Mouse (Mus musculus) heart, postnatal 0 days (tissue): ENCODE data around the gene Dnase1l3. TPM values are rescaled to one million over a fixed set of nuclear protein-coding genes. Genes with fewer than 3 reads are reported as not detected.
A peak's percentile ranks its signal among the peaks of the same experiment; 100 is the strongest.

ENCODE experiments used
- ATAC-seq: fragments of 200-750 bp; cut with Nextera tagmentation; 2 replicates; pipeline ENCODE4 v1.8.0; 2017; ENCODE audit warnings: low read depth, moderate number of reproducible peaks, moderate library complexity; ENCODE audit not compliant: insufficient read depth
- DNase-seq: peaks from one replicate; pipeline ENCODE4 v3.0.0-alpha.2; 2016; ENCODE audit warnings: low spot score
- H3K27ac ChIP-seq: fragments of 300-500 bp; sonication (generic); 2 replicates; pipeline ENCODE4 v1.5.1; 2014; ENCODE audit warnings: low read depth, mild to moderate bottlenecking
- H3K27me3 ChIP-seq: fragments of 300-500 bp; sonication (generic); 2 replicates; pipeline ENCODE4 v1.6.1; 2014; ENCODE audit warnings: low read length, mixed read lengths; ENCODE audit not compliant: control insufficient read depth, insufficient read depth
- H3K36me3 ChIP-seq: fragments of 300-500 bp; sonication (generic); replicated peaks from 2 replicates; pipeline ENCODE4 v1.6.1; 2014; ENCODE audit warnings: low read length, mixed read lengths; ENCODE audit not compliant: control insufficient read depth, insufficient read depth
- H3K4me1 ChIP-seq: fragments of 300-500 bp; sonication (generic); 2 replicates; pipeline ENCODE4 v1.6.1; 2014; ENCODE audit warnings: antibody characterized with exemption; ENCODE audit not compliant: control insufficient read depth, insufficient read depth
- H3K4me2 ChIP-seq: fragments of 300-500 bp; sonication (generic); 2 replicates; pipeline ENCODE4 v1.6.1; 2014; ENCODE audit warnings: low read depth, mild to moderate bottlenecking, low read length, moderate library complexity
- H3K4me3 ChIP-seq: fragments of 300-500 bp; sonication (generic); 2 replicates; pipeline ENCODE4 v1.5.1; 2014; ENCODE audit warnings: low read depth, low read length
- H3K9ac ChIP-seq: fragments of 300-500 bp; sonication (generic); replicated peaks from 2 replicates; pipeline ENCODE4 v1.6.1; 2014; ENCODE audit warnings: low read depth, low read length, mixed read lengths
- H3K9me3 ChIP-seq: fragments of 300-500 bp; sonication (generic); replicated peaks from 2 replicates; pipeline ENCODE4 v1.6.1; 2016; ENCODE audit warnings: low read length; ENCODE audit not compliant: control insufficient read depth
- CTCF ChIP-seq: IDR thresholded peaks from 2 replicates; pipeline ENCODE4 v1.5.1; 2016; ENCODE audit warnings: antibody characterized with exemption, control low read depth, low read depth
- EP300 ChIP-seq: IDR thresholded peaks from 2 replicates; pipeline ENCODE4 v1.6.1; 2016; ENCODE audit warnings: antibody characterized with exemption, low read depth
- WGBS: fragments of 180-500 bp; shearing (Covaris S2); extraction: QIAGEN DNeasy Blood & Tissue Kit; methylation state at CpG from one replicate; pipeline ENCODE4 v1.1.7; 2014; 5-methylcytosine and 5-hydroxymethylcytosine counted together
- polyA plus RNA-seq: library from polyadenylated mRNA; unstranded; fragments of >200 nt; fragmentation: Nextera tagmentation; extraction: Ambion mirVana; gene quantifications from 2 replicates; pipeline ENCODE4 v1.2.1, GENCODE M21; 2015
- total RNA-seq: library from RNA; depleted of rRNA; stranded (reverse); fragments of >200 nt; gene quantifications from 2 replicates; pipeline ENCODE4 v1.2.3, GENCODE M21; 2014; ENCODE audit warnings: low replicate concordance

The Dnase1l3 gene
- total and polyA plus RNA-seq, 2 experiments from 2014 or later = 0.03 TPM; not detected in 1

- ATAC-seq = no peak
- H3K27ac ChIP-seq = no peak overlapping the region
- 68% methylated on average over 6 of the region's 6 CpGs for WGBS
Observed at GRCm38 (mm10) chr14:7975177-7975576, 19.2 kb downstream of the Dnase1l3 start.

GRCm38 (mm10) chr14:7974643-7975042 is 19.7 kb downstream of the Dnase1l3 start:
- Histone ChIP-seq H3K36me3 (no peaks in the 10 kb centered on the region), H3K9me3 (no peaks in the 10 kb centered on the region), H3K27me3 (no peaks in the 10 kb centered on the region), H3K4me3 (no peak overlapping the region), H3K4me1 (no peaks in the 10 kb centered on the region), H3K9ac (no peak overlapping the region), H3K4me2 (no peak overlapping the region), H3K27ac (no peak overlapping the region)
- no peak for TF ChIP-seq CTCF
- no peak for TF ChIP-seq EP300
- ATAC-seq = no peak
- 95% methylated on average over 1 of the region's 1 CpGs for WGBS
- DNase-seq = no peak

More at GRCm38 (mm10) chr14:7975177-7975576, 19.2 kb downstream of the Dnase1l3 start:
- H3K9me3 ChIP-seq = no peaks in the 10 kb centered on the region
- H3K4me3 ChIP-seq = no peak overlapping the region
- no peaks in the 10 kb centered on the region for H3K36me3 ChIP-seq
- DNase-seq = no peak
- no peaks in the 10 kb centered on the region for H3K4me1 ChIP-seq
- TF ChIP-seq EP300 = no peak
- no peak for TF ChIP-seq CTCF
- H3K4me2 ChIP-seq = no peak overlapping the region
- no peak overlapping the region for H3K9ac ChIP-seq
- no peaks in the 10 kb centered on the region for H3K27me3 ChIP-seq

- WGBS = 49% methylated on average over 10 of the region's 10 CpGs
- ATAC-seq = no peak
- no peak overlapping the region for H3K27ac ChIP-seq
- no peak overlapping the region for H3K4me2 ChIP-seq
- H3K27me3 ChIP-seq = no peaks in the 10 kb centered on the region
- no peak for DNase-seq
- H3K4me1 ChIP-seq = no peaks in the 10 kb centered on the region
- H3K36me3 ChIP-seq = no peaks in the 10 kb centered on the region
- TF ChIP-seq EP300 (no peak), CTCF (no peak)
- no peak overlapping the region for H3K4me3 ChIP-seq
- H3K9me3 ChIP-seq = no peaks in the 10 kb centered on the region
- no peak overlapping the region for H3K9ac ChIP-seq
Observed at GRCm38 (mm10) chr14:7971889-7972493, 22.4 kb downstream of the Dnase1l3 start.

GRCm38 (mm10) chr14:7964219-7964889 is 30.0 kb downstream of the Dnase1l3 start:
- Histone ChIP-seq H3K9me3 (no peaks in the 10 kb centered on the region), H3K4me1 (no peaks in the 10 kb centered on the region), H3K4me3 (no peak overlapping the region), H3K27ac (no peak overlapping the region), H3K36me3 (no peaks in the 10 kb centered on the region), H3K27me3 (no peaks in the 10 kb centered on the region), H3K9ac (no peak overlapping the region), H3K4me2 (no peak overlapping the region)
- peak; percentile 76 for DNase-seq
- TF ChIP-seq EP300 (no peak), CTCF (peak; percentile 91)
- ATAC-seq = peak; percentile 42; the same call in 1 of the 2 replicates
- 52% methylated on average over 11 of the region's 11 CpGs for WGBS

- ATAC-seq = no peak
- no peak overlapping the region for H3K4me2 ChIP-seq
- no peaks in the 10 kb centered on the region for H3K36me3 ChIP-seq
- no peak for DNase-seq
- no peak overlapping the region for H3K27ac ChIP-seq
- 53% methylated on average over 7 of the region's 7 CpGs for WGBS
- no peaks in the 10 kb centered on the region for H3K4me1 ChIP-seq
- no peaks in the 10 kb centered on the region for H3K27me3 ChIP-seq
- no peak overlapping the region for H3K9ac ChIP-seq
- no peak overlapping the region for H3K4me3 ChIP-seq
- TF ChIP-seq EP300 (no peak), CTCF (no peak)
- H3K9me3 ChIP-seq = no peaks in the 10 kb centered on the region
Observed at GRCm38 (mm10) chr14:7963160-7963559, 31.2 kb downstream of the Dnase1l3 start.
